Mouse (Mus musculus) stomach, embryonic 16.5 days (tissue): Measurements from ENCODE around the gene Fthl17c. TPM values are rescaled to one million over a fixed set of nuclear protein-coding genes. Genes with fewer than 3 reads are reported as not detected.

Source experiments
- polyA plus RNA-seq: library from polyadenylated mRNA; unstranded; fragments of >200 nt; fragmentation: Nextera tagmentation; extraction: Ambion mirVana; gene quantifications from 2 replicates; pipeline ENCODE4 v1.2.1, GENCODE M21; 2015

The Fthl17c gene
- polyA plus RNA-seq, 1 experiment from 2014 or later = not detected

Other genes with a start within 250 kb of the Fthl17c start
- not detected in 2 replicates for gene Ssx9, start 228.1 kb downstream of the Fthl17c start, polyA plus RNA-seq
- not detected in 2 replicates for gene Ssxb5, start 172.9 kb downstream of the Fthl17c start, polyA plus RNA-seq
- gene Gm6592, start 132.6 kb downstream of the Fthl17c start, polyA plus RNA-seq = not detected in 2 replicates
- not detected in 2 replicates for gene Gm5751, start 102.3 kb downstream of the Fthl17c start, polyA plus RNA-seq
- 2.0 and 2.6 TPM in 2 replicates for gene B630019K06Rik, start 84.2 kb downstream of the Fthl17c start, polyA plus RNA-seq
- not detected in 2 replicates for gene Fthl17b, start 13.6 kb downstream of the Fthl17c start, polyA plus RNA-seq
- gene Fthl17d, start 10.2 kb upstream of the Fthl17c start, polyA plus RNA-seq = not detected in 2 replicates
- gene Fthl17e, start 56.9 kb upstream of the Fthl17c start, polyA plus RNA-seq = not detected in 2 replicates
- not detected in 2 replicates for gene Fthl17f, start 86.5 kb upstream of the Fthl17c start, polyA plus RNA-seq
- gene 4930402K13Rik, start 128.0 kb upstream of the Fthl17c start, polyA plus RNA-seq = not detected in 2 replicates
- gene Lancl3, start 223.3 kb upstream of the Fthl17c start, polyA plus RNA-seq = 1.3 and 2.1 TPM in 2 replicates